Mouse (Mus musculus) left cerebral cortex, postnatal 14 days (tissue): ENCODE measurements around the gene Gpr180. TPM values are rescaled to one million over a fixed set of nuclear protein-coding genes. Genes with fewer than 3 reads are reported as not detected.
"Not testable (repeated sequence)": the region's sequence is repeated elsewhere in the genome, so short reads cannot be mapped to it uniquely, and the experiment has no call there.

Experiments
- DNase-seq, 2 experiments: peaks; one replicate each; pipeline ENCODE4 v3.0.0; 2021 to 2022; ENCODE audit warnings: low spot score in 2 of 2, mixed read lengths in 1 of 2
- intact Hi-C: fragments of 180-260 bp; cut with DNase I; formaldehyde crosslinking; loops from one replicate; pipeline ENCODE4 v1.15.1; 2025
- total RNA-seq, 2 experiments: library from RNA; stranded (reverse); gene quantifications; 2 replicates each; pipeline ENCODE4 v1.2.3; 2021

The Gpr180 gene
- total RNA-seq, 2 experiments from 2014 or later: 34.2 to 36.7 TPM

GRCm38 (mm10) chr14:118150656-118151551 is 13.9 kb downstream of the Gpr180 start:
- intact Hi-C loops: loop anchor here (5.0 kb wide), 1 partner anchor 144 kb away; no protein-coding TSS in a partner anchor
- no peak for DNase-seq

GRCm38 (mm10) chr14:118151651-118152293 is 14.8 kb downstream of the Gpr180 start:
- intact Hi-C loops: loop anchor here (5.0 kb wide), 1 partner anchor 144 kb away; no protein-coding TSS in a partner anchor
- peak; percentile 32 to 61 for DNase-seq

DNA sequence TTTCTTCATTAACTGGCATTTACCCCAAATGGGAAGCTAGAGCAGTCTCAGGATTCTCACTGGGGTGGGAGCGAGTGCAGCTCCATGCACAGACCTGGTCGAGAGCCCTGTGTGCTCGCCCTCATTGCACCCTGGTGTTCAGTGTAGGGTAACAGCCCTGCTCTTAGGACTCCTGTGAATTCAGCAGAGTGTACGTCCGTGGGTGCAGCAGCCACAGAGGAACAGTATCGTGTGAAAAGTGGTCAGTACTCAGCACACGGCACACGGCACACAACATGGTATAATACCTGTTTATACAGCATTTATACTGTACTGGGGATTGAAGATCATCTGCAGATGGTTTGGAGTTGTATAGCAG is 15.3 kb downstream of the Gpr180 start:
- DNase-seq: no peak
- intact Hi-C loops: loop anchor here (5.0 kb wide), 1 partner anchor 145 kb away; no protein-coding TSS in a partner anchor

DNA sequence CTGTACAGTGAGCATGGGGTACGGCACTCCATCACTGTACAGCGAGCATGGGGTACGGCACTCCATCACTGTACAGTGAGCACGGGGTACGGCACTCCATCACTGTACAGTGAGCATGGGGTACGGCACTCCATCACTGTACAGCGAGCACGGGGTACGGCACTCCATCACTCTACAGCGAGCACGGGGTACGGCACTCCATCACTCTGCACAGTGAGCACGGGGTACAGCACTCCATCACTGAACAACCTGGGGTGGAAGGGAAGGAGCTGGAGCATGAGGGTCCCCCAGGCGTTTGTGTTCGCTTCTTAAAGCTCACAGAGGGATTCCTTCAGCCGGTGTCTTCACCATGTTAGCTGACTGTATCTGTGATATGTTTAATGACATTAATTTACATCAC is 19.1 kb downstream of the Gpr180 start:
- intact Hi-C loops: loop anchor here (2.0 kb wide), 1 partner anchor 435 kb away; no protein-coding TSS in a partner anchor
- not testable (repeated sequence) for DNase-seq

DNA sequence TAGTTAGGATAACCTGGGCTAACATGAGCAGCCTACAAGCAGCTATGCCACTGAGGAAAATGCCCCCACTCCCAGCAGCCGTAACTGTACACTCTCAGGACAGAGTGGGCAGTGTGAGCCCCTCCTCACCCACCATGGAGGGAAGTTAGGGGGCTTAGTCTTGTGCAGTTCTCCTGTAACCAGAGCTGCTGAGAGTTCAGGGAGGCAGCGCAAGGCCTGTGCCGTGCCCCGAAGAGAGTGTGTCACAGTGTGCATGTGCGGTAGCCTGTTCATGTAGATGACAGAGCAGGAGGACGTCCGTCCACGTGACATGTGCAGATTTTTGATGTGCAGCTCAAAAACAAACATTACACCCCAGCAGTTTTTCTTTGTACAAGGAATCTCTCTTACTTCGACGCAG is 19.8 kb downstream of the Gpr180 start:
- intact Hi-C loops: loop anchor here (2.0 kb wide), 1 partner anchor 434 kb away; no protein-coding TSS in a partner anchor

GRCm38 (mm10) chr14:118157146-118157545 is 20.2 kb downstream of the Gpr180 start:
- DNase-seq: peak in 1 of 2 experiments; percentile 62
- intact Hi-C loops: loop anchor here (2.0 kb wide), 1 partner anchor 434 kb away; no protein-coding TSS in a partner anchor

More for the DNA sequence above, 19.8 kb downstream of the Gpr180 start:
- DNase-seq: no peak

- intact Hi-C loops: no loop called here
- no peak for DNase-seq
Measured at GRCm38 (mm10) chr14:118161751-118162150, 24.8 kb downstream of the Gpr180 start.

DNA sequence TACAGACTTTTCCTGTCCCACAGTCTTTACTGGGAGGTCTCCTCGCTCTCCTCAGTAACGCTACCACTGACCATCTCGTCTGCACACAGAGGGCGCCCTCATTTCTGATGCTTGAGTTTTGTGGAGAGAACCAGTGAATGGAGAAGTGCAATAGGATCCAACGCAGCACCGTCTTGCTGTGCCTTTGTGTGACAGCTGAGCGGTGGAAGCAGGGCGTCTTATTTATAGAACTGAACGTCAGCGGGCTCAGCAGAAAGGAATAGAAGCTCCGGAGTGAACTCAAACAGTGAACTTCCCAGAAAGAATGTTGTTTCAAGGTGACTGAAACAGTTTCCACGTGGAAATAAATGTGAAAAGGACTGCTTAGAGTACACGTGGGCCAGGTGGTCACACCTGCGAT is 25.7 kb downstream of the Gpr180 start:
- DNase-seq: peak; percentile 52 to 56
- intact Hi-C loops: no loop called here

DNA sequence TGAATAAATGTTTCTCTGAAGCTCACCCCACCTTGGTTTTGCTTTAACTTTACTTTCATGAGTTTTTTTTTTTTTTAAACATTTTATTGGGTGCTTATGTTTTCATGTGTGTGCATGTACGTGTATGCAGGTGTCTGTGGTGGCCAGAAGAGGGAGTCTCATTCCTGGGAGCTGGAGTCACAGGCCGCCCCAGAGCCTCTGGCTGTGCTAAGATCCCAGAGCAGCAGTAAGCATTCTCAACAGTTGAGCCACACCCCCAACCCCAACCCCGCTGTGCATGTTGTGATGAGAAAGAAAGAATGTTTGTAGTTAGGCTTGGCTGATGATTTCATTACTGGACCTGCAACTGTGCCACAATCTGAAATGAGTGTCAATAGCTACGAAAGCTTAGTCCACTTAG is 31.8 kb downstream of the Gpr180 start:
- intact Hi-C loops: no loop called here
- DNase-seq: no peak

- intact Hi-C loops: no loop called here
- DNase-seq: no peak
Measured at GRCm38 (mm10) chr14:118173590-118174203, 36.7 kb downstream of the Gpr180 start.

GRCm38 (mm10) chr14:118175071-118175693 is 38.2 kb downstream of the Gpr180 start:
- intact Hi-C loops: no loop called here
- DNase-seq: no peak

DNA sequence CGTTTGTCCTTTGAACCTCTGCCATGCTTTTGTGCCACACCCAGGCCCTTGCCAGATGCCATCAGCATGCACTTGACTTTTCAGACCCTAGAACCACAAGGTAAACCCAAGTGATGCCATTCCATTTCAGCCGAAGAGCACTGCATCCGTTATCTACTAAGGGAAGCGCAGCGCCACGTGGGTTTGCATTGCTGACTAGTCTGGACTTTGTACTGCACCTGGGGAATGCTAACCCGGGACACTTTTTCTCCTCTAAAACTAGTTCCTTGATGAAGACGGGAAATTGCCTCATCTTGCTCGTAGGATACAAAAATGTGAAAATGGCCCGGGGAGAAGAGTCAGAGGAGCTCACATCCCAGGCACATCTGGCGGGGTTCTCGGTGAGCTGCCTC is 38.7 kb downstream of the Gpr180 start:
- DNase-seq: no peak
- intact Hi-C loops: no loop called here

GRCm38 (mm10) chr14:118179251-118179650 is 42.3 kb downstream of the Gpr180 start:
- intact Hi-C loops: no loop called here
- DNase-seq: no peak

DNA sequence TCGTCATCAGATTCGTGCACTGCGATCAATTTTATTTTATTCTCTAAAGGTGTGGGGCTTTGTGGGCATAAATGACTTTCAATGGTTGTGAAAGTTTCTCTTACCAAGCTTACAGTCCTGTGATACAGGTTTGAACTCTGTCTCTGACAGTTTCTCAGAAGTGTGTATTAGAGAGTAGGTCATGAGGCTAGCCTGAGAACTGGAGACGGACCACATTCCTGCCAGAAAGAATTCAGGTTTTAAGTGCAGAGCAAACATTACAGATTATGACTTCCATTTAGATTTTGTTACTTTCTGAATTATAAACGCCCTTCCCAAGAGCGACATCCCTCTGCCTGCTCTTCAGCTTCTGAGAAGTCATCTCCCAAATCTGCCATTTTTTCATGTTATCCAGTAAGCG is 42.7 kb downstream of the Gpr180 start:
- intact Hi-C loops: no loop called here
- no peak for DNase-seq

DNA sequence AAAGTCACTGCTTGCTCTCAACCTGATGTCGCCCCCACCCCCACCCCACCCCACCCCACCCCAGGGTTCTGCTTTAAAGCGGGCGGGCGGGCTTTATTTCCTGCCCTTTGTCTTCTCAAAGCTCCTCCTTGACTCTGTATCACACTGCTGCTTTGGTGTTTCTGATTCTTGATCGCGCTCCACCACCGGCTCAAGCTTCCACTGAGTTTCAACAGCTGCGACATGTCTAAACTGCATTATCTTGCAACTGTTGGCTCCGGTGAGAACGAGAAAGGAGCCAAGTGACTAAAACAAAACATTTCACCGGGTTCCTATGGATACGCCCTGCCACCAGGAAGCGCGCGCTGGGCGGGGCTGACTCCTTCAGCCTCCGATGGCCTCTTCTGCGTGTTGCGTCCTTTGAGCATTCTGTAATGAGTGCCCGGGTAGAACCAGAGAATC is 43.2 kb downstream of the Gpr180 start:
- peak in 1 of 2 experiments; percentile 16 for DNase-seq
- intact Hi-C loops: no loop called here

DNA sequence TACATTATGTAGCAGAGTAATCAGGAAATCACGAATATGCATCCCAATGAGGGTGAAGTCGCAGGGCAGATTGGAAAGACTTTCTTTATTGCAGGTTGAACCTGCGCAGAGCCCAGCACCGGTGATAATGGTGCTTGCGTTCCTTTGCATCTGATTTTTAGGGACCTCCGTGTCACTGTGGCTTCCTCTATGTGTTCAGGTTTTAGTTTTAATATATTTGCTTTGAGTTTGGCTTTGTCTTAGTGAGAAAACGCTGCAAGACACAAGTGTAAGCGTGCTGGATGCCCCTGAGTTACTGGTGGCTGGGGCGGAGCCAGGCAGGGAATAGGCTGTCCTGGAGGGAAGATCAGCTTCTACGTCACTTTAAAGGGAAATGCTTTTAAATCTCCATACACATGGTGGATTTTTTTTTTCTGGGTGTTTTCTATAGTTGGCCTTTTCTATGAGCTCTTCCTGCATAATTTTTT is 43.8 kb downstream of the Gpr180 start:
- intact Hi-C loops: no loop called here
- peak in 1 of 2 experiments; percentile 41 for DNase-seq

- intact Hi-C loops: no loop called here
- no peak for DNase-seq
Measured at GRCm38 (mm10) chr14:118191442-118191841, 54.5 kb downstream of the Gpr180 start.

GRCm38 (mm10) chr14:118193001-118193628 is 56.2 kb downstream of the Gpr180 start:
- intact Hi-C loops: no loop called here
- no peak for DNase-seq

DNA sequence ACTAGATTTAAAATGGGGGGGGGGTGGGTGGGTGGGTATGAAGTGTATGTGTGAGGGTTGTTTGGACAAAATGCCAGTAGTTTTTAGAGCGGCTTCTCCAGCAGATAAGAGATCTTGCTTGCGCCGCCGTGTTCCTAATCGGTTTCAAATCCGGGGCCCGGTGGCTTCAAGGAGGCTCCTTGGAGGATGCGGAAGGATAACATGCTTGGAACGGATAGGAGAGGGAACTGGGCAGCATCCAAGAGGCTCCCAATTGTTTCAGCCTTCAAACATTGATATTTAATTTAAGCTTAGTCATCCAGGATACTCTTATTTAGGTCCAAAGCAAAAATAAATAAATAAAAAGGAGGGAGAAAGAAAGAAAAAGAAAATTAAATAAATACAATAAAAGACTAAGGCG is 56.7 kb downstream of the Gpr180 start:
- intact Hi-C loops: no loop called here
- no peak for DNase-seq
